Mouse (Mus musculus): ENCODE data around the gene Dusp5. TPM values are rescaled to one million over a fixed set of nuclear protein-coding genes. Genes with fewer than 3 reads are reported as not detected.

The Dusp5 gene
- 3.0 and 14.5 TPM in 2 replicates for polyA plus RNA-seq (2021; fragmentation: Nextera tagmentation)
- long read RNA-seq, experiment 1, transcript Dusp5-201 (4 exons, 2,473 nt), result major isoform, 23 of 24 reads
- long read RNA-seq, experiment 1, partial matches to known transcripts, result 1 of 24 reads
- long read RNA-seq, experiment 1, other reads (novel, unspliced or antisense), result 0 of 24 reads
- long read RNA-seq, experiment 2, partial matches to known transcripts, result 4 of 7 reads
- long read RNA-seq, experiment 2, other reads (novel, unspliced or antisense), result 0 of 7 reads

DNA sequence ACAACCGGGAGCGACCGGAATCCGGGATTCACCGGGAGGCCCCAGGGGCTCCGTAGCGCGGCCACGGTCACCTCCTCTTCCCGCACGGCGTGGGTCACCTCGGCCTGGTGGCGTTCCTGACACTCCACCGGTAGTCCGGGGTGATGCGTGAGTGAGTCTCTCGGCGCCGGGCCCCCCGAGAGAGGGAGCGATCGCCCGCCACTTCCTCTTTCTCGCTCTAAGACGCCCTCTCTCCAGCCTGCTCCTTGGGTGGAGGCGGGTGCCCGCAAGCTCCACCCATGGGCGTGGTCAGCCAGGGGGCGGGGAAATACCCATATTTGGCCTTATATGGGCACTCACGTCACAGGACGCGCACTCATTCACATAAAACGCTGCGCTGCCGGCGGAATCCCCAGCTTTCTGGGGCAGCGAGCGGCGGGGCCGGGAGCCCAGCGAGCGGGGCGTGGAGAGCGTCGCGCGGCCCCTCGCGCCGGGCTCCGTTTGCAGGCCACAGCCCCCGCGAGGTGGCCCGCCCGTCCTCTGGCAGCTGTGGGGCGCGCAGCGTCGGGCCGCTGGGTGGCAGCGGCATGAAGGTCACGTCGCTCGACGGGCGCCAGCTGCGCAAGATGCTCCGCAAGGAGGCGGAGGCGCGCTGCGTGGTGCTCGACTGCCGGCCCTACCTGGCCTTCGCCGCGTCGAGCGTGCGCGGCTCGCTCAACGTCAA is at the start of gene Dusp5:
Dusp5 (plus strand) TSS at position 358 of the 703 bp plus-strand sequence.

DNA sequence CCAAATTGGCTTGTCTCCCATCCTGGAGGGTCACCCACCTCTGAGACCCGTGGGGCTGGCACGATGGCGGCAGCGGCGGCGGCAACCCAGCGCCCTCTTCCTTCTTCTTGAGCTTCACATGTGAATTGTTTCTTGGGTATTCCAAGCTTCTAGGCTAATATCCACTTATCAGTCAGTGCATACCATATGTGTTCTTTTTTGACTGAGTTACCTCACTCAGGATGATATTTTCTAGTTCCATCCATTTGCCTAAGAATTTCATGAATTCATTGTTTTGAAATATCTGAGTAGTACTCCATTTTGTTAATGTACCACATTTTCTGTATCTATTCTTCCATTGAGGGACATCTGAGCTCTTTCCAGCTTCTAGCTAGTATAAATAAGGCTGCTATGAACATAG is 60.1 kb downstream of the Dusp5 start, which contains the start of gene Nutf2-ps1:
Nutf2-ps1 (minus strand) TSS at position 101 of the 400 bp plus-strand sequence.

Other genes starting within 250 kb of the Dusp5 start
- gene Mxi1, start 218.6 kb upstream of the Dusp5 start, polyA plus RNA-seq (2021; fragmentation: Nextera tagmentation), result 26.1 and 34.4 TPM in 2 replicates
- 5.5 and 12.5 TPM in 2 replicates for gene Gm10197, start 157.3 kb upstream of the Dusp5 start, polyA plus RNA-seq (2021; fragmentation: Nextera tagmentation)
- 19.6 and 37.7 TPM in 2 replicates for gene Smndc1, start 138.5 kb upstream of the Dusp5 start, polyA plus RNA-seq (2021; fragmentation: Nextera tagmentation)
- 17.5 and 44.0 TPM in 2 replicates for gene Nutf2-ps1, start 60.0 kb downstream of the Dusp5 start, polyA plus RNA-seq (2021; fragmentation: Nextera tagmentation)
- gene Smc3, start 71.3 kb downstream of the Dusp5 start, polyA plus RNA-seq (2021; fragmentation: Nextera tagmentation), result 15.7 and 18.6 TPM in 2 replicates
- gene Rbm20, start 148.2 kb downstream of the Dusp5 start, polyA plus RNA-seq (2021; fragmentation: Nextera tagmentation), result 0.82 and 1.2 TPM in 2 replicates

Data from left cerebral cortex, adult 6 months (tissue).